In genomic region chr10:4374239-4374638, GRCm38 (mm10) we compare ENCODE assay signal across 26 mouse cellular contexts.
"Had no signal": no experiment of that assay in that cellular context is flagged by ENCODE, and none has a peak within 500 bp of the region (broad histone marks: within the 10 kb centered on the region; RNA-seq: fewer than 3 reads in every experiment).

No protein-coding gene starts in this region.

- H3K9me3 ChIP-seq: heart, embryonic 13.5 days; heart, embryonic 15.5 days; hindbrain, embryonic 13.5 days; hindbrain, embryonic 15.5 days; kidney, embryonic 15.5 days; limb, embryonic 13.5 days; limb, embryonic 15.5 days; liver, embryonic 12.5 days had no signal

- H3K4me3 ChIP-seq: gastrocnemius, adult 2 months; heart, embryonic 13.5 days; heart, embryonic 15.5 days; hindbrain, embryonic 13.5 days; hindbrain, embryonic 15.5 days; kidney, embryonic 15.5 days; limb, embryonic 13.5 days; limb, embryonic 15.5 days; liver, embryonic 12.5 days had no signal

- H3K27me3 ChIP-seq: heart, embryonic 13.5 days; heart, embryonic 15.5 days; hindbrain, embryonic 13.5 days; hindbrain, embryonic 15.5 days; kidney, embryonic 15.5 days; limb, embryonic 13.5 days; limb, embryonic 15.5 days; liver, embryonic 12.5 days had no signal

- H3K4me1 ChIP-seq: hindbrain, embryonic 13.5 days; hindbrain, embryonic 15.5 days; limb, embryonic 15.5 days; liver, embryonic 12.5 days had no signal

- DNase-seq: gastrocnemius, adult 2 months; gastrocnemius, postnatal 10 days; gastrocnemius, postnatal 25 days; heart, adult 18-20 months; heart, postnatal 14 days; heart, postnatal 36 days; kidney, adult 11 months; kidney, adult 2 months; kidney, adult 9 months; kidney, postnatal 14 days; kidney, postnatal 36 days; layer of hippocampus, adult 9-11 months; layer of hippocampus, postnatal 36 days; left cerebral cortex, postnatal 4 days had no signal

- H3K4me2 ChIP-seq: heart, embryonic 13.5 days; heart, embryonic 15.5 days; hindbrain, embryonic 13.5 days; hindbrain, embryonic 15.5 days; kidney, embryonic 15.5 days; limb, embryonic 13.5 days; limb, embryonic 15.5 days; liver, embryonic 12.5 days had no signal

- H3K27ac ChIP-seq: gastrocnemius, adult 2 months; heart, embryonic 13.5 days; heart, embryonic 15.5 days; hindbrain, embryonic 13.5 days; hindbrain, embryonic 15.5 days; hindbrain, postnatal 0 days; kidney, embryonic 15.5 days; kidney, postnatal 0 days; limb, embryonic 13.5 days; limb, embryonic 15.5 days; liver, embryonic 12.5 days; liver, embryonic 14.5 days had no signal

- H3K9ac ChIP-seq: heart, embryonic 13.5 days; heart, embryonic 15.5 days; hindbrain, embryonic 13.5 days; hindbrain, embryonic 15.5 days; kidney, embryonic 15.5 days; limb, embryonic 13.5 days; limb, embryonic 15.5 days; liver, embryonic 12.5 days; liver, embryonic 14.5 days had no signal

- ATAC-seq: hindbrain, postnatal 0 days; intestine, embryonic 16.5 days; liver, embryonic 12.5 days had no signal
